Mouse (Mus musculus) layer of hippocampus, postnatal 25 days (tissue): ENCODE measurements around the gene Tmem214. TPM values are rescaled to one million over a fixed set of nuclear protein-coding genes. Genes with fewer than 3 reads are reported as not detected.
A peak's percentile ranks its signal among the peaks of the same experiment; 100 is the strongest.

Source experiments
- DNase-seq, 2 experiments: peaks; one replicate each; pipeline ENCODE4 v3.0.0; 2022; ENCODE audit warnings: mixed read lengths in 2 of 2, low spot score in 1 of 2; ENCODE audit errors: extremely low spot score in 1 of 2
- total RNA-seq, 2 experiments: library from RNA; stranded (reverse); gene quantifications; 2 replicates each; pipeline ENCODE4 v1.2.3; 2021

Gene Tmem214
- total RNA-seq, 2 experiments from 2014 or later = 60.4 to 60.8 TPM

GRCm38 (mm10) chr5:30913060-30913841 is 45.4 kb downstream of the Tmem214 start, which contains the start of gene Emilin1:
Gene Emilin1 (plus strand): TSS chr5:30913402.
- DNase-seq = no peak

- DNase-seq = no peak
Observed at GRCm38 (mm10) chr5:30914101-30914635, 46.4 kb downstream of the Tmem214 start.

GRCm38 (mm10) chr5:30914849-30915248 is 47.0 kb downstream of the Tmem214 start:
- no peak for DNase-seq

- DNase-seq = no peak
Observed at GRCm38 (mm10) chr5:30915456-30915855, 47.6 kb downstream of the Tmem214 start.

- DNase-seq = peak; percentile 64 to 65
Observed at GRCm38 (mm10) chr5:30915974-30916433, 48.2 kb downstream of the Tmem214 start.

GRCm38 (mm10) chr5:30916841-30917240 is 49.0 kb downstream of the Tmem214 start:
- DNase-seq = no peak

- DNase-seq = no peak
Observed at GRCm38 (mm10) chr5:30917348-30917747, 49.5 kb downstream of the Tmem214 start.

- no peak for DNase-seq
Observed at GRCm38 (mm10) chr5:30917891-30918670, 50.3 kb downstream of the Tmem214 start.

GRCm38 (mm10) chr5:30918691-30919090 is 50.9 kb downstream of the Tmem214 start:
- DNase-seq = no peak

- no peak for DNase-seq
Observed at GRCm38 (mm10) chr5:30919831-30920614, 52.2 kb downstream of the Tmem214 start.

- DNase-seq = no peak
Observed at GRCm38 (mm10) chr5:30920621-30921020, 52.8 kb downstream of the Tmem214 start.

- DNase-seq = peak; percentile 94 to 97
Observed at GRCm38 (mm10) chr5:30921256-30922033, 53.6 kb downstream of the Tmem214 start, which contains the start of gene Khk. Gene Khk (plus strand): TSS chr5:30921431.

- no peak for DNase-seq
Observed at GRCm38 (mm10) chr5:30922581-30923041, 54.8 kb downstream of the Tmem214 start.

- DNase-seq = no peak
Observed at GRCm38 (mm10) chr5:30923119-30923518, 55.3 kb downstream of the Tmem214 start.

- DNase-seq = no peak
Observed at GRCm38 (mm10) chr5:30924614-30925013, 56.8 kb downstream of the Tmem214 start.

- no peak for DNase-seq
Observed at GRCm38 (mm10) chr5:30925217-30925616, 57.4 kb downstream of the Tmem214 start.

- no peak for DNase-seq
Observed at GRCm38 (mm10) chr5:30926073-30926472, 58.3 kb downstream of the Tmem214 start.

GRCm38 (mm10) chr5:30927945-30928529 is 60.2 kb downstream of the Tmem214 start:
- no peak for DNase-seq
